Mouse (Mus musculus): ENCODE data around the gene Dhx8.
A peak's percentile ranks its signal among the peaks of the same experiment; 100 is the strongest.

The Dhx8 gene

DNA sequence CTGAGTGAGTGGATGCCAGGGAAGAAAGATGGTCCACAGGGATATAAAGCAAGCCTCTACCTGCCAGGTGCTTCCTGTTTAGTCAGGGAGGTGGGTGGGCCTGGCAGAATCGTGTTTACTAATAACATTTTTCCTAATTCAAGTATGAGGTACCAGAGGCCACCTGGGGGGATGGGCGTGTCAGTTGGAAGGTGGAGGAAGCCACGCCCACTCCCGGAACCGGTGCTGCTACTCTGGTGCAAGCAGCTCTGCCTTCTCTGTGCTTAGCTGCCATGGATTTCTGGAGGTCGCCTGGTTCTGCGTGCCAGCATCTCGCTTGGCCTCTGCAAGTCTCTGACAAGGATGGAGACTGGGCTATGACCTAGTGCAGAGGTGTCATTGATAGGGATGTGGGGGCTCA lies 65.4 kb downstream of the Dhx8 start:
- peak; percentile 37 to 48 for DNase-seq (ENCODE audit: low spot score in 2 of 2)

DNA sequence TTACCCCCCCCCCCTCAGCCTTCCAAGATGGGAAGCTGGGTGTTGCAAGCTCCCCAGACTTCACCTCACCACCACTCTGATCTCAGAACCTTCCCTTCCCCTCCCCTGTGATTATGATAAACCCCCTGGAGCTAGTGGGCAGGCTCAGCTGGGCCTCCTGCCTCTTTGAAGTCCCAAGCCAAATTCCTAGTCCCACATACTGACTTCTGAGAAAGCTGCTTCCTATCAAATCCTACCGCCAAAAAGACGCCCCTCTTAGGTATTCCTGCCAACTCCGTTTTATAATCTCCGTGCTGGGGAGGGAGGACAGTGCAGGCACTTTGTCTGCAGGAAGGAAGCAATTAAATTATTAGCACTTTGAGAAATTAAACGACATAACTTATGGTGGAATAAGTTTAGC lies 68.7 kb downstream of the Dhx8 start:
- no peak for DNase-seq (ENCODE audit: low spot score in 2 of 2)

DNA sequence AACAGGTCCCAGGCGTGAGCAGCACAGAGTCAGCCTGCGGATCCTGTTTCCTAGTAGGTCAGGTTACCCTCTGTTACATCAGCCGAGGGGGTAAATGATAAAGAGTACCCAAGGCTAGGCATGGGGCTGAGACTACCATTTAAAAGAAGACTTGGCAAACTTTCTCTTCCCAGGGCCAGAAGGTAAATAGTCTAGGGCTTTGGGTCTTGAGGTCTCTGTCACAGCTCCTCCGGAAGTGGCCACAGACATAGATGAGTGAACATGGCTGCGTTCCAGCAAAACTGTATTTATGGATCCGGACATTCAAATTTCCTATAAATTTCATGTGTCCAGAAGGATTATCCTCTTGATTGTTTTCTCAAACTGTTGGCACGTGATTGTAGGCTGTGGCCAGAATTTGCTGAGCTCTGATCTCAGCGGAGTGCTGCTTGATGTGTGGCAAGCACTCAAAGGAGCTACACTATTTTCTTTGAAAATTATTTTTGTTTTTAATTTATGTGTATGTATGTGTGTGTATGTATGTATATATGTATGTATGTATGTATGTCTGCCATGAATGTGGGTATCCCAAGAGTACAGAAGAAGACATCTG lies 72.5 kb downstream of the Dhx8 start:
- DNase-seq (ENCODE audit: low spot score in 2 of 2) = no peak

DNA sequence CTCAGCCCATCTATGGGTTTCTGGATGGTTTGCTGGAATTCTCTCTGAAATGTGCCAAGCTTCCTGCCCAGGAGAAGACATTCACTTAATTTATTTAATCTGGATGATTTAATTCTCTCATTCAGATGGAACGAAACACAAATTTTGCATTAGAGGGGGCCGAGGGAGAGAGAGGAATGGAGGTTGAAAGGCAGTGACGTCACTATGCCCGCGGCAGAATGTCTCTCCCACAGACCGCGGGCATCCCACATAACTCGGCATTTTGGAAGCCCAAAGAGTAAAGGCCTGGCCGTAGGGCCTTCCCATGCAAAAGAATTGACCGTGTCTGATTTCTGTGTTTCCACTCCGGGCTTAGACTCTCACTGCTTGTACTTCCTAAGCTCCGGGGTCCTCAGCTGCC lies 74.0 kb downstream of the Dhx8 start:
- no peak for DNase-seq (ENCODE audit: low spot score in 2 of 2)

DNA sequence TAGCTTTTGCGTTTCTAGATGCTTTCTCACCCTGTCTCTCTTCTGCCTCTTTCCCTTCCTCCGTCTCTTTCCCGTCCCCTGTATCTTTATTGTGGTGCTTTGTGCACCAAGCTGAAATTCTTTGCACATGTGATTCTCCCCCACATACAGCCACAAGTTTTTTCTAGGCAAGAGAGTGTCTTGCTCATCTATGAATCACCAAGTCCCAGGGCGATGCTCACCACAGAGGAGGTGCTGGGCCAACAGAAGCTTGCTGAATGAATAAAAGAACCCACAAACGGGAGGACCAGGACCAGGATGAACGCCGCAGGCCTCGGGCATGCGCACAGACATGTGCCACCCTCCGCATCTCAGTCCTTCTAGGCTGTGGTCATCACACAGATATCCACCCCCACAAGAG lies 74.5 kb downstream of the Dhx8 start:
- no peak for DNase-seq (ENCODE audit: low spot score in 2 of 2)

DNA sequence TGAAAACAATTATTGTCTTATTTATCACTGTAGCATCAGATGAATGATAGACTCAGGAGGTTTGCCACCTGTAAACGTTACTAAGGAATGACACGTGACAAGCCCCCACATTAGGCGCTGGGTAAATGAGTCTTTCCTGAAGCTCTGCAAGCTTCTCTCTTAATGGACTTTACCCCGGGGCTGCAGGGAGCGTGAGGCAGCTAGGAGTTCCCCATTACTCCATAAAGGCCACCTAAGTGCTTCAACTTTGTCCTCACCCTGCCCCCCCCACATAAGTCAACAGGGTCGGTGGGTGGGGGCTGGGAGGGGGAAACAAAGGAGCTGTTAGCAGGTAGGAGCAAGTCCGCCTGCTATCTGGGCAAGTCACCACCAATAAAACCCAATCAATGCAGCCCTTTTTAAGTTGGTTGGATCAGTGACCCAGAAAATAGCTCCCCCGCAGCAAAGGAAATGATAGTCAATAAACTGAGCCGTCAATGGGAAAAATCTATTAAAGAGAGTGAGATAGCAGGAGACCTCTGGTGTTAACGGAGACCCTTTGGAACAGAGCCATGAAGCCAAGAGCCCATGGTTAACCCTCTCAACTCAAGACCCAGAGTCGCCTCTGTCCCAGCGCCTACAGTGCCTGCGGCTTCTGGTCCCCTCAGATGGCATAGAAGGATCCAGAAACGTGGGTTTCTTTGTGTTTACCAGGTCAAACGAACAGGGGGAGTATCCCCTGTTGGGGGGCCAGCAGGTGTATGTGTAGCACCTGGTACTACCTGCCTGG lies 76.5 kb downstream of the Dhx8 start:
- no peak for DNase-seq (ENCODE audit: low spot score in 2 of 2)

DNA sequence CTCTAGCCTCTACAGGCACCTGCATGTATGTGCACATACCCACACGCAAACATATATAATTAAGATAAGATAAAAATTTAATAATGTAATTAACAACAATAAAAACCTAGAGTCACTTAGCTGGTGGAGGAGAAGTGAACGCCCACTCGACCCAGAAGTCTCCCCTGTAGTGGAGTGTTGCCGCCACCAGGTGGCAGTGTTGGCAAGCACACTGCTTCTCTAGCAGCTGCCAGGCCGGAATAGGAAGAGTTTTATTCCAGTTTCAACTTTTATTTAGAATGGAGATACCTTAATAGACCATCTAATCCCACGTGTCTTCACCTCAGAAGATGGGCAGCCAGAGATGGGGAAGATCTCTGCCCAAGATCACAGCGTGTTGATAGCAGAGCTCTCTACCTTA lies 80.5 kb downstream of the Dhx8 start:
- peak; percentile 68 for DNase-seq (ENCODE audit: low spot score in 2 of 2)

DNA sequence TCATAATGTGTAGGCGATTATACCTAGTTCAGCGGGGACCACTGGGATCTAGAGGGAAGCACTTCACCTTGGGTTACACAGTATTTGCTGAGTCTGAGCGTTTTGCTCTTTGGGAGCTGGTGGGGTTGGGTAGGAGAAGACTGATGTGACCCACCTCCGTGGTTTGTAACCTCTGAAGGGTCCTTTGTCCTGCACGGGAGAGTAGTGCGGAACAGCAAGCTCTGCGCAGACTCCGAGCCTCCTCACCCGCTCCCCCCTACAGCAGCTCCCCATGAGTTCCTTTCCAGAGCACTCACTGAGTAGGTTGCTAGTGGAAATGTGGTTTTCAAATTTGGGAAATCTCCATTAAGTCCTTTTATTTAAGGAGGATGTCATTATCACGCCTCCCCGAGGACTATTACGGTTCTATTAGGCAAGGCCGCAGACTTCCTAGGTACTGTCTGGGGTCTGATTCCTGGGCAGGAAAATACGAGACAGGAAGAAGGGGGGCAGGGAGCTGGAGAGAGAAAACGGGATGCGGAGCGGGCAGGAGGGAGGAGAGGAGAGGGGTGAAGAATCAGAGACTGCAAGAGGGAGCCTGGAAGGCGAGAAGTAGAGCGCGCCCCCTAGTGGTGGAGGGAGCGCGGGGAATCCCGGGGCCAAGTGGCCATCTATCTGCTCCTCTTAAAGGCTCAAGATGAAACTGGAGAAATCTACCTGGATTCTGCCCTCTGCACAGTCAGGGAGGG lies 81.8 kb downstream of the Dhx8 start:
- peak; percentile 25 to 75 for DNase-seq (ENCODE audit: low spot score in 2 of 2)

DNA sequence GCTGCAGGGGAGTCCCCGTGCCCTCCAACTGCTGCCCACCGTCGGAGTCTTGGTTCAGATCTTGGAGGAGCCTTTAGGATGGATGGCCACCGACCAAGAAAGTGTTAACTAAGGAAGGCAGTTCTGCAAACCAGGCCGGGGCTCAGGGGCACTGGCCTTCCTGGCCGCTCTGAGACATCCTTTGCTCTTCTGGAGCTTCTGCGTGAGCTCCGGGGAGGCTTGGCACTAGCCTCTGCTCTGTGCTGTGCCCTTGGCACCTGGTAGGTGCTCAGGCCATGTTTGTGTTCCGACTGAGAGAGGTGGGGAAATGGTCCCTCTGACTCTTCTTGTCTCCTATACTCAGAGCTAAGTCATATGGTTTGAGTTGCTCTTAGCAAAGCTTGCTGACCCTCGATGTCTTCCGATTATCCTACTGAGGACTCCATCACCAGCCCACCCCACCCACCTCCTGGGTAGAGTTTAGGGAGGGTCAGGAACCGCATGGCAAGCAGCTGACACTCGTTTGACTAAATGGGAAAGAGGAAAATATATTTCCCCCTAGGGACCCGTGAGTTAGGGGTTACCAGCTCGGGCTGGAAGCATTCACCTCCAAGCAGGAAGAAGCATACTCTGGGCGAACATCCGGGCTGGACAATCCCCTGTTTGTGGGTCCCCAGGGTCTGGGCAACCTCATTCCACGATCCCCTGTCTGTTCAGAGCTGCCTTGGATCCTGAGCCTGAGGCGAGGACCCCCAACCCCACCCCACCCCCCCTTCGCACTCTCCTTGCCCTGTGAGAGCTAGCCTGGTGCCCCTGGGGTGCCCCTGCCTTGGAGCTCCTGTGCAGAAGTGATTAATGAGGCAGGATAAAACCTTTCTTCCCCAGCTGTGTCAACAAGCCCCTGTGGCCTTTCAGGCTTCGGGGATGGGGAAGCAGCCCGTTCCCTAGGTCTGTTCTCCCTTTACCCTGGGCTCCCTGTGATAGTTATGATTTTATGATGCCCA lies 82.7 kb downstream of the Dhx8 start:
- no peak for DNase-seq (ENCODE audit: low spot score in 2 of 2)
